Mouse (Mus musculus) thymus, postnatal 14 days (tissue): Measurements from ENCODE around the gene Donson.
A peak's percentile ranks its signal among the peaks of the same experiment; 100 is the strongest.
"Not testable (repeated sequence)": the region's sequence is repeated elsewhere in the genome, so short reads cannot be mapped to it uniquely, and the experiment has no call there.

Experiments used
- DNase-seq: peaks from one replicate; pipeline ENCODE4 v3.0.0; 2021

Gene Donson

DNA sequence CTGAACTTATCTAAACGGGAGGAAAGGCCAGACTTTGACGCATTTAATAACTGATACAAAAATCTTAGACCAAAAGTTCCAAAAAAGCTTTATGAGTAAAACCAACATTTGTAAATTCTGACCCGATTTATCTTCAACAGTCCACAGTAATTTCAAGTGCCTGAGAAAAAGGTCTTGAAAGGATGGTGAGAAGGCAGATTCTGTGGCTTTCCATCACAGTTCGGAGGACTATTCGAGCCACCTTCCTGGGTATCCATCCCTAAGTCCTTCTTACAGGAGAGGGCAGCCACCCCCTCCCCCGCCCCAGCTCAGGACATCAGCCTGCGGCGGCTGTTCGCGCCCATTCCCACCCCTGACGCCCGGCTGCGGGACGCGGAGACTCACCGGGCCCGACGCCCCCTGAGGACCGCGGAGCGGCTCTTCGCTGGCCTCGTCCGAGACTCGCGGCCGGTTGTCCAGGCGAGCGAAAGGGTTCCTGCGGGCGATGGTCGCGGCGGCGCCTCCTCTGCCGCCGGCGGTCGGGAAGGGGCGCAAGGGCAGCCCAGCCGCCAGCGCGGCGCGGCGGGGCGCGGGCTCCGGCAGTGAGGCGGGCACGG, 449 bp downstream of the Donson start:
- DNase-seq = no peak

DNA sequence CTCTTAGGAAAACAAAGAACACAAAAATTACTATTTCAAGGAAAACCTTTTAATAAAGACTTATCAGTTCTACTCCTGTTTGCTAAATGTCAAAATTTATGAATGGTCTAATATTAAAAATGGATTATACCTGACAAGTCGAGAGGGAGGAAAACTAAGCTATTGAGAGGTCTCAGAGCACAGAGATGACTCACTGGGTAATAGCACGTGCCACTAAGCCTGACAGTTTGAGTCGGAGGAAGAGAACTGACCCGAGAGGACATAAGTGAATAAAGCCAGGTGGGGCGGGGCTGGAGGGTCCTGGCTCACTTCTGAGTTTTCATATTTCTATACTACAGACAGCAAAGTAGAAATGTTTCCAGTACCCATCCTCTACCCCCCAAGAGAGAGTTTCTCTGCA, 2.2 kb downstream of the Donson start:
- no peak for DNase-seq

DNA sequence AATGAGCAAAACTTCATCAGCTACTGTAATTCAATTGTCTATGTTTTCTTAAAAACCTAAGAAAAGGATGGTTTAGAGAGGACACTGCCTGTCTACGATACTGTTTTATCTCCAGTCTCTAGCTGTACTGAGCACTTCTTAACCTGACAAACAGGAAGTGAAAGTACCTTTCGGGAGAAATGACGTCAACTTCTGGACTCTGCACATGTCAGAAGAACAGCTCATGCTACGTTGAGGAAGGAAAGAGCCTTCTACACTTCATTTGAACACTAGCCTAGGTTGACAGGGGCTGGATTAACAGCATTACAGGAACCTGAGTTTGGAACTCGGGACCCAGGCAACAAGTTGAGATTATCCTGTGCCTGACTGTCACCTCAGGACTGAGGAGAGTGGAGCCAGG, 3.0 kb downstream of the Donson start:
- no peak for DNase-seq

DNA sequence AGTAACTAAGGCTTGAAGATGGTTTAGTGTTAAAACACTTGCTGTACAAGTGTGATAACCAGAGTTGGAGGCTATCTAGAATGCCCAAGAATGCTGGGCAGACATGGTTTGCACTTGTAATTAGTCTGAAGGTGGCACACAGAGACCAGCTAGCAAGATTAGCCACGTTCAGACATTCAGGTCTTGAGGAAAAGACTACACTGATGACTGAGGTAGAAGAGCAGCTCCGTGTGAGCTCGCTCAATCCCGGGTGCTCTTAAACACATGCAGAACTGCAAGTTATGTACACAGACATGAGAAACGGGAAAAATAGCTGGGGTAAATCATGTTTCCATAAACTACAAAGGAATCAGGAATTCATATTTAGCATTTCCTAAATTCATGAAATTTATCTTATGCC, 7.9 kb downstream of the Donson start:
- no peak for DNase-seq

DNA sequence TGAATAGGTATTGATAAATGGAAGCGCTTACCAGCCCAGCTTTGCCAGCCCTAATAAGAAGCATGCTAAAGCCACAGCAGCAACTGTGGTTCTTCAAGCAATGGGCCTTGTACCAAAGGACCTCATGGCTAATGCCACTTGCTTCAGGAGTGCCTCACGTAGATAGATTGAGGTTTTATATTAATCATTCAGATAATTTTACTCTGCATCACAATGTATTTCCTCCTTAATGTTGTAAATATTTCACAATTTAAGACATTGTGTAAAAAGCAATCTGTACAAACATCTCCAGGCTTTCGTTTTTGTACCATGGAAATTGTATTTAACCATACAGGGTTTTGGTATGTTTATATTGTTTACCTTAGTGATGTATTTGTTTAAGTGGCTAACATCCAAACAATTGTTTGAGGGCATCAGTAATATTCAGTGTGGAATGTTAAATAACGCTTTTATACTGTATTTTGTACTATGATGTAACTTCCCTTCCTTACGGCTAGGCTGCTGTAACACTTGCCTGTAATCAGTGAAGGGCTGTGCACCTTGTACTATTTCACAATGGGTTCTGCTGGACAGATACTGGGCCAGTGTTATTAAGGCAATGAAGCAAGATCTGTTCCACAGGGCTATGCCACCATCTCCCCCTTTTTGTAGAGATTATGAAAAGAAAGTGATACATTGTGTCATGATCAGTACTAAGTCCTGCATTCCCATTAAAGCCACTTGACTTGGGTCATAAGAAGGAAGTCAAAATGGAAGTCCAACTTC, 10.2 kb downstream of the Donson start:
- no peak for DNase-seq

DNA sequence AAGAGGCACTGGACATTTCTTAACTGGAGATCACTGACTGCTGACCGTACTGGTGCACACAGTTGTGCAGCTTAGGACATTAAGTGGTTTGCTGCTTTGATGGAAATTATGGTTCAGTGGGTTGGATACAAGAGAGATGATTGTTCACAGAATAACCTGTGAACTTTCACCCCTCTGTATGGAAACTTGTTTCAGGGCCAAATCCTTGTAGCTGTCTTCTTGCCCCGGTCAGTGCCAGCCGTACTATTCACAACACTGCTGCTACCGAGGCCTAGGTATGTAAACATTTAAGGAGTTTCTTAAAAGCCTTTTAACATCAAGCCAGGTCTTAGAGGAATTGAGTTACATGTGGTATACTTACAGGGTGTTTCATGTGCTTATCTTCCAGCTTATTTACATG, 14.1 kb downstream of the Donson start:
- no peak for DNase-seq

DNA sequence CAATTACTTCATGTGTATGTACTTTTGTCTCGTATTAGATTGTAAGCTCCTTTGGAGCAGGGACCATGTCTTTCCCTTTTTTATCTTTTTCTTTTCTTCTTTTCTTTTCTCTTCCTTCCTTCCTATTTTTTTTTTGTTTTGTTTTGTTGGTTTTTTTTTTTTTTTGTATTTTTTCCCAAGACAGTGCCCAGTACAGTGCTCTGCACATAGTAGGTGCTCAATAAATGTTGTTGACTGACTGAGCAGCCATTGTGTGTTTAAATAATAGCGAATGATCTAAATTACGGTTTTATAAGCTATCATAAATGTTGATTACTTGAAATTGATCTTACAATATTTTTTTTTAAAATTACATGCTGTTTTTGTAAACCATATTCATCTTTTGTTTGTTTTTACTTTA, 24.8 kb downstream of the Donson start:
- no peak for DNase-seq

DNA sequence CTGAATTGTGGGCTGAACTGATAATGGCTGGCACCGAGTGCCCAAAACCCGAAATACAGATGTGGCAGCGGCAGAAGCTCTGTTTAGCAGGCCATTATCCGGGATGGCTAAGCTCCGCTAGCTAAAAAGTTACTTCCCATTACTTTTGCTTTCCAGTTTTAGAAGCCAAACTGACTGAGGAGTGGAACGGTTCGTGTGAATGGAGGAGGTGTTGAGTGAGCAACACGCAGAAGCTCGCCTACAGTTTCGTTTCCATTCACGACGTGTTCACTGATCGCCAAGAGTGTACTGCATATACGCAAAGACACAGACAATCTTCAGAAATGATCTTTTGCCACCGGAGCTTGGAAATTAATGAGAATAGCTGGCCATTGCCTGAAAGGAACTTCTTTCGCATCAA, 26.2 kb downstream of the Donson start:
- DNase-seq = no peak

DNA sequence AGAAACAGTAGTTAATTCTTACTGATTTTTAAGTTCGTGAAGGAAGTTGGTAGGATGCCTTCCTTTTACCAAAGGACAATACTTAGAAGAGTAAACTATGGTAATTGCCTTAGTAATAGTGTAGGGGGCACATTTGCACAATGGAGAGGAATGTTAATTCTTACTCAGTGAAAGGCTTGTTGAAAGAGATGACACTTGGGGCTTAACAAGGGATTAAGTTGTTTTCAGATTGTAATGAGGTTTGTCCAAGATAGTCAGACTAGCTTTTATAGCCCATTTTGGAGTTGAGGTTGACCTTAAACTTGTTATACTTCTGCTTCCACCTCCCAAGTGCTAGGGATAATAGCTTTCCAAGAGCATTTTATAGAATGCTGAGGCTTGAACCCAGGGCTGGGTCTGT, 27.2 kb downstream of the Donson start:
- no peak for DNase-seq

DNA sequence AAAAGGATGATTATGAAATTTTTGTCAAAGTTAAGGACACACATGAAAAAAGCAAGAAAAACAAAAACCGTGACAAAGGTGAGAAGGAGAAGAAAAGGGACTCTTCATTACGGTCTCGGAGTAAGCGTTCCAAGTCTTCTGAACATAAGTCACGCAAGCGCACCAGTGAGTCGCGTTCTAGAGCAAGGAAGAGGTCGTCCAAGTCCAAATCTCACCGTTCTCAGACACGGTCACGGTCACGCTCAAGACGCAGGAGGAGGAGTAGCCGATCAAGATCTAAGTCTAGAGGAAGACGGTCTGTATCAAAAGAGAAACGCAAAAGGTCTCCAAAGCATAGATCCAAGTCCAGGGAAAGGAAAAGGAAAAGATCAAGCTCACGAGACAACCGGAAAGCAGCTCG, 28.8 kb downstream of the Donson start:
- no peak for DNase-seq

DNA sequence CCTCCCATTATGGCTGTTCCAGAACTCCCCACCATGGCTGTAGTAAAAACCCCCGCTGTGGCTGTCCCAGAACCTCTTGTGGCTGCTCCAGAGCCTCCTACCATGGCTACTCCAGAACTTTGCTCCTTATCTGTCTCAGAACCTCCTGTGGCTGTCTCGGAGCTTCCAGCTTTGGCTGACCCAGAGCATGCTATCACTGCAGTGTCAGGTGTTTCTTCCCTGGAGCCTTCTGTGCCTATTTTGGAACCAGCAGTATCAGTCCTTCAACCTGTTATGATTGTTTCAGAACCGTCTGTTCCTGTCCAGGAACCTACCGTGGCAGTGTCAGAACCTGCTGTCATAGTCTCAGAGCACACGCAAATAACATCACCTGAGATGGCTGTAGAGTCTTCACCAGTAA, 30.1 kb downstream of the Donson start:
- DNase-seq = no peak

DNA sequence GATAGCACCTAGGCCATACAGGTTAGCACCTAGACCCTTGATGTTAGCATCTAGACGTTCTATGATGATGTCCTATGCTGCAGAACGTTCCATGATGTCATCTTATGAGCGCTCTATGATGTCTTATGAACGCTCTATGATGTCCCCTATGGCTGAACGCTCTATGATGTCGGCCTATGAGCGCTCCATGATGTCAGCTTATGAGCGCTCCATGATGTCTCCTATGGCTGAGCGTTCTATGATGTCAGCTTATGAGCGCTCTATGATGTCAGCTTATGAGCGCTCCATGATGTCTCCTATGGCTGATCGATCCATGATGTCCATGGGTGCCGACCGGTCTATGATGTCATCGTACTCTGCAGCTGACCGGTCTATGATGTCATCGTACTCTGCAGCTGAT, 31.3 kb downstream of the Donson start:
- no peak for DNase-seq

DNA sequence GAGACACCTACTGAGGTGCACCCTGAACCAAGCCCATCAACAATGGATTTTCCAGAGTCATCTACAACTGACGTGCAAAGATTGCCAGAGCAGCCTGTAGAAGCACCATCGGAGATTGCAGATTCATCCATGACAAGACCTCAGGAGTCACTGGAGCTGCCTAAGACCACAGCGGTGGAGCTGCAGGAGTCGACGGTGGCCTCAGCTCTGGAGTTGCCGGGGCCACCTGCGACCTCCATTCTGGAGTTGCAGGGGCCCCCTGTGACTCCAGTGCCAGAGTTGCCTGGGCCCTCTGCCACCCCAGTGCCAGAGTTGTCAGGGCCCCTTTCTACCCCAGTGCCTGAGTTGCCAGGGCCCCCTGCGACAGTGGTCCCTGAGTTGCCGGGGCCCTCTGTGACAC, 33.3 kb downstream of the Donson start:
- no peak for DNase-seq

DNA sequence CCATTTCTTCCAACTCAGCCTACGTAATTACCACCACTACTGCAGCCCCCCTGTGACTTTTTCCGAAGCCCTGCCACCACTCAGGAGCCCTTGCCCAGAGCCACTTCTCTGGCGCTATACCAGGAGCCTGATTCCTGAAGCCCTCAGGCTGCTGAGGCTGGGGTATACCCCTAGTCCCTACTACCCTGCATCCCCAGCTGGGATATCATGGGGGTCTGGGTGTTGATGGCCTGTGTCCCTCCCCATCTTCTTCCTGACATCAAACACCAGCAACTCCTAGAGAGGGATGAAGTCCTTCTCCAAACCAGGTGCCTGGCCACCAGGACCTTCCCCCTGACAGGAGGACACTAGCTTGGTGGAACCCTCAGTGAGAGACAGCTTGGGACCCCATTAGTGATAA, 36.4 kb downstream of the Donson start:
- DNase-seq = no peak

DNA sequence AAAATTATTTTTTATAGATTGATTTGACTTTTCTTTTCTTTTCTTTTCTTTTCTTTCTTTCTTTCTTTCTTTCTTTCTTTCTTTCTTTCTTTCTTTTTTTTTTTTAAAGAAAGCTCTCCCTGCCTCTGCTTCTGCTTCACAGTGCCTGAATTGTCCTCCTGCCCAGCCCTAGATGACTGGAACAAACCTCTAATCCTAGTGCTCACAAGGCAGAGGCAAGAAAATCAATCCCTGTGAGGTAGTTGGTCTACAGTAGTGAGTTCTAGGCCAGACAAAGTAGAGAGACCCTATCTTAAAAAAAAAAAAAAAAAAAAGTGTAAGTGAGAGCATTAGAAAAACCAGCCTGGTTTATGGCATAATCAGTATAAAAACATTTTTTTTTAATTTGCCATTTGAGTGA, 38.8 kb downstream of the Donson start:
- no peak for DNase-seq

DNA sequence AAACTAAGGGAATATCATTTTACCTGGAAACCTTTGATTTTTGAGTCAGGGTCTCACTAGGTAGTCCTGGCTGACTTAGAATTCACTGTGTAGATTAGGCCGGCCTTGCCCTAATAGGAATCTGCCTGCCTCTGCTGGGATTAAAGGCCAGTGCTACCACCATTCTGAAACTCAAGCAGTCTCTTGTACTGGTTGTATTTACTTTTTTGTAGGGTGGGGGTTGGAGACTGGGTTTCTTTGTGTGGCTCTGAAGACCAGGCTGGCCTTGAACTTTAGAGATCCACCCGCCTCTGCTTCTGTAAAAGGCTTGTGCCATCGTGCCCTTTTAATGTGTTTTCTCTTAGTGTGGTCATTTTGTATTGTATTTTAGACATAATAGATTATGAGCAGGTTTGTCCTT, 39.3 kb downstream of the Donson start:
- DNase-seq = no peak

DNA sequence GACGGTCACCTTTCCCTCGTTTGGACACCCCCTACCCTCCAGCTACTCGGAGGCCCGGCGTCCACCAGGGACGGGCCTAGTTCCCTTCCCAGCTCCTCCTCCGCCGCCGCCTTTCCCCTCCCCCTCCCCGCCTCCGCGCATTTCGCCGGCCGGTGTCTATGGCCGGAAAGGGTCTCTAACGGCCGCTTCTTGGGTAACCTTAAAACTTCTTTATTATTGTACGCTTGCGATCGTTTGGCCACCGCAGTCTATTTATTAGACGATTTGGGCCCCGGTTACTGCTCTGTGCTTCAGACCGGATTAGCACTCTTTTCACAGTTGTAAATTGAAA, 40.4 kb downstream of the Donson start:
- peak; percentile 83 for DNase-seq

DNA sequence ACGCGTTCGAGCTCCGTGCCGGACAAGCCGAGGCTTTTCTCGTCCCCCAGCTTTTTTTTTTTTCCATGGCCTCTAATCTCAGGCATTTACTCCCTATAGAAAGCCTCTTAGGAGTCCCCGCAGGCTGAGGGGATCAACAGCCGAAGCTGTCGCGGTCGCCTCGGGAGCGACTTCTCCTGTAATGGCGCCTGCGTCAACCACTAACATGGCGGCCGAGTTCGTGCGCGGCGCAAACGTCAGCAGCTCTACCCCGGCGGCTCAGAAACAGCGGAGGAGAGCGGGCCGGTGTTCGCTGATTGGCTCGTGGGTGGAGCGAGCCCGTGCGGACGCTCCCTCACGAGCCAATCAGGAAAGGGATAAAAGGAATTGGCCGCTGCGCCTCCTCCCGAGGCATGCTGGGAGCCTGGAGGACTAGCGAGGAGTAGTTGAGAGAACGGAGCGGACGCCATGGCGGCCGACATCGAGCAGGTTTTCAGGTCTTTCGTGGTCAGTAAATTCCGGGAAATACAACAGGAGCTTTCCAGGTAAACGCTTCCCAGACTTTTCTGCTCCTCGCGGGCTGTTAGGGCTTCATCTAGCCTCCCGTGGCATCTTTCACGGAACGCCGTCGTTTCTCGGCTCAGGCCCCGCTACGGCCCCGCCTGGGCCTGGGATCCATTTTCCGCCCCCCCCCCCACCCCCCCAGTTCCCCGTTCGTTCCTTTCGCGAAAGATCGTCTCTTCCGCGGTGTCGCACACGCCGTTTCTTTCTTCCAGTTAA, 40.9 kb downstream of the Donson start, which contains the start of gene Son:
Gene Son, plus strand, starts transcription at position 46 of the 759 bp plus-strand sequence.
- DNase-seq = peak; percentile 96

DNA sequence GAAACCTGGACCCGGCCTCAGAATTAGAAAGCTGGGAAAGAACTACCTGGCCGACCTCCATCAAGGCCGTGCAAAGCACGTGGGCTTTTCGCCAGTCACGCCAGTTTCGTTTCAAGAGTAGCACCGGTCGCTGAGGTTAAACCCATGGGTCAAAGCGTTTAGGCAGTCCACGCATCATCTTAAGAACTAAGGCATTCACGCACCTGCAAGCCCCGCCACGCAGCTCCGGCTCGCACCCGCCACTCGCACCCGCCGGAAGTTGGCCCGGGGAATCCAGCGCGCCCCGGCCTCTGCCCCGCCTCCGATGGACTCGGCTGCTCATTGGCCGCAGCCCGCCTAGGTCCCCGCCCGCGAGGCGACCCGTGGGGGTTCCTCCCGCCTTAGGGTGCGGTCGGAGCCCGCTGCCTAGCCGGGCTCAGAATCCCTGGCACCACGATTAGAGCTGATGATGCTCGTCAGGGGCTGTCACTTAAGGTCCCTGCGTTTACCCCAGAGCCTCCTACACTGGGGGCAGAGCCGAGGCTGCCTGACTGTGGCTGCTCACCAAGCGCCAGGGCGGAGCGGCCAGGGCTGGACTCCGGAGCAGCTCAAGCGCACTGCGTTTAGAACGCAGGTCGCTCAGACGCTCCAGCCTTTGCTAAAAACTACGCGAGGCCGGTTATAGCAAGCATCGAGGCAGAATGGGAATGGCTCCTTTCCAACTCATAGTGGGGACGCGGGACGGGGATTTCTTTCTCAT, 41.7 kb downstream of the Donson start, which contains the start of gene Gart:
Gene Gart, minus strand, starts transcription at position 272 of the 739 bp plus-strand sequence.
- DNase-seq = peak; percentile 96

DNA sequence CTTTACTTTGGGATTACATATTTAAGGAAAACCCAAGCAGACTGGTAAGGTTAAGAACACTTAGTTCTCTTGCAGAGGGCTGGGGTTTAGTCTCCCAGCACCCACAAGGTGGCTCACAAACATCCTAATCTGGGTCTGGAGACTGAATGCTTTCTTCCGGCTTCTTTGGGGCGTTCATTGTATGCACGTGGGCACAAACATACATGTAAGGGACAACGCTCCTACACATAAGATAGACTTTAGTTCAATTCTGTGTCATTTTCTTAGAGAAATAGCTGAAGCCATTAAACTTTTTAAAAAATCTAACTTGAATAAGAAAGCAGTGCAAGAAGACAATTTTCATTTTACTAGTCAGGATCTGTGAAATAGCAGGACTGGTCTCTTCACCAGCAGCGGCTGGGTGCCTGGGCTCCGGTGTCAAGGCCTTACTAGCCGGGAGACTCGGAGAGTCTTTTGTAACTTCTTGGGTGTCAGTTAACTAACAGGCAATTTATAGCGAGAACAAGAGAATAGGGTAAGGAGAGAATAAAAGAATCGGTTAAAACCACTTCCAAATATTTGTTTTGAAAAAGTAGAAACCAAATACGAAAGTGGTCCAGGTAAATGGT, 42.5 kb downstream of the Donson start:
- DNase-seq = peak; percentile 66

DNA sequence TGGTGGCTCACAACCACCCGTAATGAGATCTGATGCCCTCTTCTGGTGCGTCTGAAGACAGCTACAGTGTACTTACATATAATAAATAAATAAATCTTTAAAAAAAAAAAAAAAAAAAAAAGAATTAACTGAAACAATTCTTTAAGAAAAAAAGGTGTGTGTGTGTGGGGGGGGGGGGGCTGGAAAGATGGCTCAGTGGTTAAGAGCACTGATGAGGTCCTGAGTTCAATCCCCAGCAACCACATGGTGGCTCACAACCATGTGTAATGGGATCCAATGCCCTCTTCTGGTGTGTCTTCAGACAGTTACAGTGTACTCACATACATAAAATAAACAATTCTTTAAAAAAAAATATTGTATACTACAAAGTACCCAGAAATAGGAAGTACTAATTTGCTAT, 43.1 kb downstream of the Donson start:
- DNase-seq = not testable (repeated sequence)

DNA sequence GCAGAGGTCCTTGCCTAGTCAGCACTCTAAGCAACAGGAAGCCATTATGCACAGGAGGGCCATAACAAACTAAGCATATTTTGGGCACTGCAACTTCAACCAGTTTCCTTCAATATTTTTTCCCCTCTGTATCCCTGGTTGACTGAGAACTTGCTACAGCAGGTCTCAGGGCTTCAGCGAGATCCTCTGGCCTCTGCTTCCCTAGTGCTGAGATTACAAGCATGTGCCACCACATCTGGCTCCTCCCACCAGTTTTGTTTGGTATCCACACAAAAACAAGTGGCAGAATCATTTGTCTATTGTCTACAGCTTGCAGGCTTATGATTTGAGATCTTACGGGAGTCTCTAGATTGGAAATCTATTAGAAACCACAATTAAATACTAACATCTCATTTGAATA, 43.7 kb downstream of the Donson start:
- no peak for DNase-seq

DNA sequence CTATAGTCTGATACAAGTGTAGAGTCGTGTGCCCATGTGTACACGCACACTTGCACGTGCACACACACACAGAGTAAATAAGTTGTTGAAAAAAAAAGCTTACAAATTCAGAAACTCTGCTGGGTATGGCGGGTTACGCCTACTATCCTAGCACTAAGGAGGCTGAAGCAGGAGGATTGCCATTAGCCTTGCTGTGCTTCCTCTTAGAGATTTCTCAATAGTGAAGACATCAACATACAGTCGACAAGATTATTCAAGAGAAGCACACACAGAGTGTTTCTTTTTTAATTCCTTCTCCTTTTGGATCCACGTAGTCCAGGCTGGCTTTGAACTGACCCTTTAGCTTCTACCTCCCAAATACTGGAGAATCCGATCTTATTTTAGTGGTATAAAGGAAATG, 48.4 kb downstream of the Donson start:
- no peak for DNase-seq
